ENCODE assay signal across 1 mouse cellular context in the genomic region with DNA sequence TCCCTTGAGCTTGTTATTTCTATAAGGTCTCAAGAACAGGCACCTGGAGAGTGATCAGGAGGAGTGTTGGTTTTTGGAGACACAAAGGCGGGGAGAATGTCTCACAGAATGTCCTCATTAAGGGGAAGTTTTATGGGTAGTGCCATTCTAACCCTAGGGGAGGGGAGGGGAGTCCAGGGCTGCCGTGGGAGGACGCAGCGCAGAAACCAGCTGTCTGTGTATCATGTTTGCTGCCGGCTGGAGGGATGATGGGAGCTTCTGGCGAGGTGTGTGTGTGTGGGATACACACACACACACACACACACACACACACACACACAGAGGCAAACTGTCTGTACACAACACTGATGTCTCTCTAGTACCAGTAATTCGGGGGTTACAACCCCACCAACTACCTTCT.
TF ChIP-seq lines count a peak whose summit lies in the region.

No protein-coding gene starts in this region.

TF ChIP-seq in CH12.LX, 34 proteins besides CTCF, POLR2A, EP300 and RAD21:
- TF ChIP-seq UBTF (IDR thresholded peaks at IDR 0.05; ENCODE audit: low read depth, low read length) (no peak), MAZ (IDR thresholded peaks at IDR 0.05; ENCODE audit: low read depth, low read length) (no peak), E2F4 (IDR thresholded peaks at IDR 0.05; ENCODE audit: insufficient replicate concordance, low read depth, low read length) (no peak), ZNF384 (IDR thresholded peaks at IDR 0.05; ENCODE audit: low read depth, low read length) (no peak), USF1 (IDR thresholded peaks at IDR 0.05; ENCODE audit: low read depth, low read length) (no peak), GABPA (IDR thresholded peaks at IDR 0.05; ENCODE audit: insufficient replicate concordance, low read depth, low read length) (no peak), HCFC1 (IDR thresholded peaks at IDR 0.05; ENCODE audit: low read depth, low read length) (no peak), MAX (IDR thresholded peaks at IDR 0.05; ENCODE audit: low read length) (no peak), SMC3 (IDR thresholded peaks at IDR 0.05; ENCODE audit: low read depth, low read length) (no peak), ZC3H11A (IDR thresholded peaks at IDR 0.05; ENCODE audit: low read depth, low read length) (no peak), TBP (conservative IDR thresholded peaks at IDR 0.05; ENCODE audit: low read depth, low read length) (no peak), NELFE (IDR thresholded peaks at IDR 0.05; ENCODE audit: low read depth, low read length) (no peak), MYC (IDR thresholded peaks at IDR 0.05; ENCODE audit: low read depth, low read length) (no peak)
